Mouse (Mus musculus): ENCODE measurements around the gene Anapc5. TPM values are rescaled to one million over a fixed set of nuclear protein-coding genes. Genes with fewer than 3 reads are reported as not detected.

Gene Anapc5
- polyA plus RNA-seq, 1 experiment from 2014 or later = 339 TPM

- Histone ChIP-seq H3K27me3 (ENCODE audit: control insufficient read depth, insufficient read depth, low read length) (no peaks in the 10 kb centered on the region), H3K27ac (ENCODE audit: low read length) (no peak overlapping the region), H3K4me1 (ENCODE audit: control insufficient read depth, insufficient read depth, low read length) (peaks cover 29% of the 10 kb centered on the region), H3K4me2 (ENCODE audit: low read depth, low read length) (peak overlapping the region; percentile 34), H3K36me3 (ENCODE audit: control insufficient read depth, insufficient read depth) (no peaks in the 10 kb centered on the region), H3K9me3 (replicated peaks; ENCODE audit: control insufficient read depth, low read length) (no peaks in the 10 kb centered on the region), H3K4me3 (ENCODE audit: low read length) (no peak overlapping the region), H3K9ac (ENCODE audit: low read length) (no peak overlapping the region; the same call in 1 of the 2 replicates)
- ATAC-seq (replicated peaks; ENCODE audit: extremely low read depth, insufficient read depth, low FRiP score) = peak; percentile 53
- 51% methylated on average over 28 of the region's 28 CpGs for WGBS
Observed at GRCm38 (mm10) chr5:122774743-122775611, 46.2 kb downstream of the Anapc5 start.

GRCm38 (mm10) chr5:122773756-122774155 is 47.4 kb downstream of the Anapc5 start:
- no peaks in the 10 kb centered on the region for H3K9me3 ChIP-seq (replicated peaks; ENCODE audit: control insufficient read depth, low read length)
- no peak overlapping the region for H3K9ac ChIP-seq (ENCODE audit: low read length)
- no peak overlapping the region for H3K4me3 ChIP-seq (ENCODE audit: low read length)
- no peaks in the 10 kb centered on the region for H3K27me3 ChIP-seq (ENCODE audit: control insufficient read depth, insufficient read depth, low read length)
- 82% methylated on average over 11 of the region's 11 CpGs for WGBS
- no peaks in the 10 kb centered on the region for H3K36me3 ChIP-seq (ENCODE audit: control insufficient read depth, insufficient read depth)
- no peak overlapping the region for H3K27ac ChIP-seq (ENCODE audit: low read length)
- no peak for ATAC-seq (replicated peaks; ENCODE audit: extremely low read depth, insufficient read depth, low FRiP score)
- no peak overlapping the region for H3K4me2 ChIP-seq (ENCODE audit: low read depth, low read length)
- peaks cover 28% of the 10 kb centered on the region for H3K4me1 ChIP-seq (ENCODE audit: control insufficient read depth, insufficient read depth, low read length)

GRCm38 (mm10) chr5:122771428-122771827 is 49.7 kb downstream of the Anapc5 start:
- H3K4me1 ChIP-seq (ENCODE audit: control insufficient read depth, insufficient read depth, low read length) = peaks cover 22% of the 10 kb centered on the region
- H3K9ac ChIP-seq (ENCODE audit: low read length) = no peak overlapping the region
- 69% methylated on average over 9 of the region's 9 CpGs for WGBS
- H3K36me3 ChIP-seq (ENCODE audit: control insufficient read depth, insufficient read depth) = no peaks in the 10 kb centered on the region
- H3K27ac ChIP-seq (ENCODE audit: low read length) = peak overlapping the region; percentile 83
- no peak overlapping the region for H3K4me2 ChIP-seq (ENCODE audit: low read depth, low read length)
- ATAC-seq (replicated peaks; ENCODE audit: extremely low read depth, insufficient read depth, low FRiP score) = no peak
- no peak overlapping the region for H3K4me3 ChIP-seq (ENCODE audit: low read length)
- no peaks in the 10 kb centered on the region for H3K27me3 ChIP-seq (ENCODE audit: control insufficient read depth, insufficient read depth, low read length)
- H3K9me3 ChIP-seq (replicated peaks; ENCODE audit: control insufficient read depth, low read length) = no peaks in the 10 kb centered on the region

GRCm38 (mm10) chr5:122770806-122771261 is 50.3 kb downstream of the Anapc5 start:
- Histone ChIP-seq H3K4me3 (ENCODE audit: low read length) (no peak overlapping the region), H3K4me2 (ENCODE audit: low read depth, low read length) (peak overlapping the region; percentile 43), H3K4me1 (ENCODE audit: control insufficient read depth, insufficient read depth, low read length) (peaks cover 22% of the 10 kb centered on the region), H3K9ac (ENCODE audit: low read length) (peak overlapping the region; percentile 58), H3K9me3 (replicated peaks; ENCODE audit: control insufficient read depth, low read length) (no peaks in the 10 kb centered on the region), H3K36me3 (ENCODE audit: control insufficient read depth, insufficient read depth) (no peaks in the 10 kb centered on the region), H3K27me3 (ENCODE audit: control insufficient read depth, insufficient read depth, low read length) (no peaks in the 10 kb centered on the region), H3K27ac (ENCODE audit: low read length) (peak overlapping the region; percentile 83)
- ATAC-seq (replicated peaks; ENCODE audit: extremely low read depth, insufficient read depth, low FRiP score) = no peak; the same call in 1 of the 2 replicates
- WGBS = 50% methylated on average over 10 of the region's 10 CpGs

DNA sequence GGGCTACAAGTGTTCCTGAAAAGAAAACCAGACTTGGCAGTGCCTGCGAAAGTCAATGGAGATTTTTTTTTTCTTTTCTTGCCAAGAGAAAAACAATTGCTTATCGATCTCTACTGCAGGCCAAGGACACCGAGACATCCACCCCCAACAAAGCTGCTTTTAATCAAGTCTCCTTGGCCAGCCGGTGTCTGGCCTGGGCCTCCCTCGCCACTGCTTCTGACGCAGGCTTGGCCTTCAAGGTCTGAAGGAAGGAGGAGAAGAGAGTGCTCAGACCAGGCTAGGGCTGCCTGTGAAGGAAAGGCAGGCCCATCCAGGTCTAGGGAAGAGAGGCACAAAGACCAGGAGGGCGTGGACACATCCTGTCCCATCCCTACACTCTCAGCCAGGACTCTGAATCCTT is 50.8 kb downstream of the Anapc5 start:
- WGBS = 67% methylated on average over 7 of the region's 7 CpGs
- ATAC-seq (replicated peaks; ENCODE audit: extremely low read depth, insufficient read depth, low FRiP score) = peak; percentile 15; the same call in 1 of the 2 replicates

DNA sequence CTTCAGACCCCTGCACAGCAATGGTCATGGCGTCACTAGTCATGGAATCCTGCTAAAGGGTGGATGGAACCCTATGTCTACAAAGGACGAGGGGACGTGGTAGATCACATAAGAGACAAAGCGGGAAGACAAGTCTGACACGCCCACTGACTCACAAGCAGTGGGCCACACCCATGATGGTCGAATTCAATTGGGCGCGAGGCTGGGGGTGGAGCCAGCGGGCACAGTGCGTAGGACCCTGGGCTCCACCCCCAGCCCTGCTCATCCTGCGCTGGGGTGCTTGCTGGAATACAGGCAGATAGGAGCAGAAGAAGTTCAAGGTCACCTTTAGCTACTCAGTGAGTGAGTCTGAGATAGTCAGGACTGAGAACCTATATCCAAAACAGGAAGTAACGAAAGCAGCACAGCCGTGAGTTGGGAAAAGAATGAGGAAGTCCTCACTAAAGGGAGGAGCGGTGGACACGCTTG is 52.0 kb downstream of the Anapc5 start:
- Histone ChIP-seq H3K4me3 (ENCODE audit: low read length) (no peak overlapping the region), H3K27me3 (ENCODE audit: control insufficient read depth, insufficient read depth, low read length) (no peaks in the 10 kb centered on the region), H3K4me1 (ENCODE audit: control insufficient read depth, insufficient read depth, low read length) (peaks cover 16% of the 10 kb centered on the region), H3K36me3 (ENCODE audit: control insufficient read depth, insufficient read depth) (no peaks in the 10 kb centered on the region), H3K9me3 (replicated peaks; ENCODE audit: control insufficient read depth, low read length) (no peaks in the 10 kb centered on the region), H3K27ac (ENCODE audit: low read length) (no peak overlapping the region), H3K4me2 (ENCODE audit: low read depth, low read length) (no peak overlapping the region), H3K9ac (ENCODE audit: low read length) (no peak overlapping the region)
- 78% methylated on average over 15 of the region's 15 CpGs for WGBS
- no peak for ATAC-seq (replicated peaks; ENCODE audit: extremely low read depth, insufficient read depth, low FRiP score)

More for the DNA sequence above, 50.8 kb downstream of the Anapc5 start:
- Histone ChIP-seq H3K27me3 (ENCODE audit: control insufficient read depth, insufficient read depth, low read length) (no peaks in the 10 kb centered on the region), H3K9ac (ENCODE audit: low read length) (peak overlapping the region; percentile 58), H3K9me3 (replicated peaks; ENCODE audit: control insufficient read depth, low read length) (no peaks in the 10 kb centered on the region), H3K4me2 (ENCODE audit: low read depth, low read length) (peak overlapping the region; percentile 43; the same call in 1 of the 2 replicates), H3K36me3 (ENCODE audit: control insufficient read depth, insufficient read depth) (no peaks in the 10 kb centered on the region), H3K27ac (ENCODE audit: low read length) (peak overlapping the region; percentile 83), H3K4me1 (ENCODE audit: control insufficient read depth, insufficient read depth, low read length) (peaks cover 22% of the 10 kb centered on the region), H3K4me3 (ENCODE audit: low read length) (no peak overlapping the region)

- no peaks in the 10 kb centered on the region for H3K9me3 ChIP-seq (replicated peaks; ENCODE audit: control insufficient read depth, low read length)
- peaks cover 25% of the 10 kb centered on the region for H3K4me1 ChIP-seq (ENCODE audit: control insufficient read depth, insufficient read depth, low read length)
- no peak overlapping the region for H3K4me3 ChIP-seq (ENCODE audit: low read length)
- WGBS = 89% methylated on average over 11 of the region's 11 CpGs
- no peak overlapping the region for H3K27ac ChIP-seq (ENCODE audit: low read length)
- ATAC-seq (replicated peaks; ENCODE audit: extremely low read depth, insufficient read depth, low FRiP score) = no peak
- no peak overlapping the region for H3K9ac ChIP-seq (ENCODE audit: low read length)
- no peaks in the 10 kb centered on the region for H3K36me3 ChIP-seq (ENCODE audit: control insufficient read depth, insufficient read depth)
- H3K4me2 ChIP-seq (ENCODE audit: low read depth, low read length) = no peak overlapping the region
- no peaks in the 10 kb centered on the region for H3K27me3 ChIP-seq (ENCODE audit: control insufficient read depth, insufficient read depth, low read length)
Observed at GRCm38 (mm10) chr5:122767283-122767682, 53.9 kb downstream of the Anapc5 start.

- no peak for ATAC-seq (replicated peaks; ENCODE audit: extremely low read depth, insufficient read depth, low FRiP score)
- H3K4me3 ChIP-seq (ENCODE audit: low read length) = no peak overlapping the region
- H3K27ac ChIP-seq (ENCODE audit: low read length) = no peak overlapping the region; the same call in 1 of the 2 replicates
- H3K27me3 ChIP-seq (ENCODE audit: control insufficient read depth, insufficient read depth, low read length) = no peaks in the 10 kb centered on the region
- WGBS = 38% methylated on average over 10 of the region's 10 CpGs
- no peaks in the 10 kb centered on the region for H3K36me3 ChIP-seq (ENCODE audit: control insufficient read depth, insufficient read depth)
- no peaks in the 10 kb centered on the region for H3K9me3 ChIP-seq (replicated peaks; ENCODE audit: control insufficient read depth, low read length)
- H3K4me1 ChIP-seq (ENCODE audit: control insufficient read depth, insufficient read depth, low read length) = peaks cover 17% of the 10 kb centered on the region
- peak overlapping the region; percentile 63; the same call in 1 of the 2 replicates for H3K9ac ChIP-seq (ENCODE audit: low read length)
- H3K4me2 ChIP-seq (ENCODE audit: low read depth, low read length) = peak overlapping the region; percentile 36; the same call in 1 of the 2 replicates
Observed at GRCm38 (mm10) chr5:122764032-122764464, 57.1 kb downstream of the Anapc5 start.
